8 mouse cellular contexts compared by ENCODE assay signal in genomic region chr11:102881314-102882198, GRCm38 (mm10). TPM values are rescaled to one million over a fixed set of nuclear protein-coding genes. Genes with fewer than 3 reads are reported as not detected.
DNase-seq lines count a peak whose midpoint lies in the region; ATAC-seq and TF ChIP-seq lines count a peak whose summit lies in the region.

No protein-coding gene starts in this region.

- H3K4me1 ChIP-seq in kidney, postnatal 0 days (replicated peaks; ENCODE audit: insufficient read depth, low read length): peaks cover 11% of the 10 kb centered on the region; the same call in 1 of the 2 replicates
- peaks cover 23% of the 10 kb centered on the region for H3K4me1 ChIP-seq in liver, embryonic 16.5 days (ENCODE audit: control insufficient read depth, low read depth, low read length)

- H3K9ac ChIP-seq in kidney, postnatal 0 days (ENCODE audit: low read depth, low read length): peak overlapping the region; percentile 76
- peak overlapping the region; percentile 80 for H3K9ac ChIP-seq in liver, embryonic 16.5 days (ENCODE audit: low read depth, low read length)

- whole genome bisulfite sequencing in kidney, postnatal 0 days: 13% methylated on average over 13 of the region's 13 CpGs
- 12% methylated on average over 13 of the region's 13 CpGs for WGBS in liver, embryonic 16.5 days (ENCODE audit: insufficient replicate concordance)

- peak overlapping the region; percentile 77 for H3K4me3 ChIP-seq in kidney, postnatal 0 days (replicated peaks; ENCODE audit: low read depth, low read length)
- peak overlapping the region; percentile 75 for H3K4me3 ChIP-seq in liver, embryonic 16.5 days (ENCODE audit: low read depth, low read length)

- H3K9me3 ChIP-seq in kidney, postnatal 0 days (replicated peaks; ENCODE audit: low read length): no peaks in the 10 kb centered on the region
- no peaks in the 10 kb centered on the region for H3K9me3 ChIP-seq in liver, embryonic 16.5 days (replicated peaks; ENCODE audit: control insufficient read depth, low read length)

- H3K4me2 ChIP-seq in kidney, postnatal 0 days (ENCODE audit: low read length): peak overlapping the region; percentile 61
- H3K4me2 ChIP-seq in liver, embryonic 16.5 days (ENCODE audit: low read depth, low read length): peak overlapping the region; percentile 89

- TF ChIP-seq CTCF in kidney, postnatal 0 days (IDR thresholded peaks at IDR 0.05; ENCODE audit: low read depth): no peak

- ATAC-seq in kidney, postnatal 0 days (replicated peaks; ENCODE audit: low FRiP score, low read depth): no peak; the same call in 1 of the 2 replicates
- peak; percentile 11 for ATAC-seq in activated CD4-positive, CD25-positive, alpha-beta regulatory T cell, adult 4 months
- ATAC-seq in granulocyte monocyte progenitor cell, adult 5-6 weeks (replicated peaks; ENCODE audit: poor library complexity, severe bottlenecking): peak; percentile 15; the same call in 1 of the 2 replicates
- ATAC-seq in liver, embryonic 16.5 days (ENCODE audit: low read depth): peak; percentile 28

- 0 out of 2 replicates have a peak overlapping the region, but pooled peaks have one; percentile 83 for H3K27ac ChIP-seq in kidney, postnatal 0 days
- H3K27ac ChIP-seq in liver, embryonic 16.5 days (ENCODE audit: low read length): peak overlapping the region; percentile 79

- DNase-seq in kidney, postnatal 0 days (ENCODE audit: low spot score): no peak
- DNase-seq in kidney, postnatal 25 days: no peak
- DNase-seq in adipocyte (ENCODE audit: low spot score): no peak
- DNase-seq in ovary, postnatal 36 days (ENCODE audit: low spot score): no peak
- DNase-seq in layer of hippocampus, adult 9-11 months: no peak

- no peaks in the 10 kb centered on the region for H3K27me3 ChIP-seq in kidney, postnatal 0 days (ENCODE audit: insufficient read depth, low read length)
- H3K27me3 ChIP-seq in liver, embryonic 16.5 days (ENCODE audit: control insufficient read depth, insufficient read depth, low read depth, low read length): peaks cover 4% of the 10 kb centered on the region

- H3K36me3 ChIP-seq in kidney, postnatal 0 days (ENCODE audit: insufficient read depth, low read length): 0 out of 2 replicates have a peak, but pooled peaks cover 12% of the 10 kb centered on the region
- peaks cover 7% of the 10 kb centered on the region; the same call in 1 of the 2 replicates for H3K36me3 ChIP-seq in liver, embryonic 16.5 days (ENCODE audit: control insufficient read depth, insufficient read depth)

RNA-seq across cellular contexts. Expression of gene Ccdc103, which starts 0.6 kb away (rescaled TPM):
- 1.8 and 2.1 TPM in 2 replicates for polyA plus RNA-seq in kidney, postnatal 0 days (2015; fragmentation: Nextera tagmentation; extraction: Ambion mirVana)
- under 1 TPM in 1 of 2 experiments, not detected in 1; 0.29 TPM for polyA plus RNA-seq in activated CD4-positive, CD25-positive, alpha-beta regulatory T cell, adult 4 months (2017; shearing (Covaris generic))
- total RNA-seq in granulocyte monocyte progenitor cell, adult 5-6 weeks (2014; fragmentation: Nextera tagmentation): not detected in 2 replicates
- not detected in 2 replicates for total RNA-seq in granulocyte monocyte progenitor cell, adult 5-6 weeks (2017)
- polyA plus RNA-seq in liver, embryonic 16.5 days (2015; fragmentation: Nextera tagmentation; extraction: Ambion mirVana): 0.93 and 1.2 TPM in 2 replicates

RNA-seq across cellular contexts. Expression of gene Eftud2, which starts 0.8 kb away (rescaled TPM):
- polyA plus RNA-seq in kidney, postnatal 0 days (2015; fragmentation: Nextera tagmentation; extraction: Ambion mirVana): 127 and 140 TPM in 2 replicates
- polyA plus RNA-seq in activated CD4-positive, CD25-positive, alpha-beta regulatory T cell, adult 4 months (2017; shearing (Covaris generic)): 100 to 1,000 TPM in 1 of 2 experiments, 10 to 100 TPM in 1; 97.6 to 127 TPM
- 158 and 236 TPM in 2 replicates for total RNA-seq in granulocyte monocyte progenitor cell, adult 5-6 weeks (2014; fragmentation: Nextera tagmentation)
- total RNA-seq in granulocyte monocyte progenitor cell, adult 5-6 weeks (2017): 175 and 193 TPM in 2 replicates
- polyA plus RNA-seq in liver, embryonic 16.5 days (2015; fragmentation: Nextera tagmentation; extraction: Ambion mirVana): 87.3 and 98.5 TPM in 2 replicates

RNA-seq across cellular contexts. Expression of gene Fam187a, which starts 3.4 kb away (rescaled TPM):
- polyA plus RNA-seq in kidney, postnatal 0 days (2015; fragmentation: Nextera tagmentation; extraction: Ambion mirVana): 0.11 TPM in 1 of 2 replicates, not detected in the other
- not detected for polyA plus RNA-seq in activated CD4-positive, CD25-positive, alpha-beta regulatory T cell, adult 4 months (2017; shearing (Covaris generic))
- total RNA-seq in granulocyte monocyte progenitor cell, adult 5-6 weeks (2014; fragmentation: Nextera tagmentation): not detected in 2 replicates
- not detected in 2 replicates for total RNA-seq in granulocyte monocyte progenitor cell, adult 5-6 weeks (2017)
- polyA plus RNA-seq in liver, embryonic 16.5 days (2015; fragmentation: Nextera tagmentation; extraction: Ambion mirVana): not detected in 2 replicates

RNA-seq across cellular contexts. Expression of gene Gfap, which starts 19.2 kb away (rescaled TPM):
- 0.20 and 0.33 TPM in 2 replicates for polyA plus RNA-seq in kidney, postnatal 0 days (2015; fragmentation: Nextera tagmentation; extraction: Ambion mirVana)
- polyA plus RNA-seq in activated CD4-positive, CD25-positive, alpha-beta regulatory T cell, adult 4 months (2017; shearing (Covaris generic)): not detected
- total RNA-seq in granulocyte monocyte progenitor cell, adult 5-6 weeks (2014; fragmentation: Nextera tagmentation): not detected in 2 replicates
- total RNA-seq in granulocyte monocyte progenitor cell, adult 5-6 weeks (2017): not detected in 2 replicates
- polyA plus RNA-seq in liver, embryonic 16.5 days (2015; fragmentation: Nextera tagmentation; extraction: Ambion mirVana): 7.4 and 8.3 TPM in 2 replicates

RNA-seq across cellular contexts. Expression of gene Kif18b, which starts 43.4 kb away (rescaled TPM):
- polyA plus RNA-seq in kidney, postnatal 0 days (2015; fragmentation: Nextera tagmentation; extraction: Ambion mirVana): 2.6 and 3.4 TPM in 2 replicates
- 1 to 10 TPM; 1.6 to 1.9 TPM for polyA plus RNA-seq in activated CD4-positive, CD25-positive, alpha-beta regulatory T cell, adult 4 months (2017; shearing (Covaris generic))
- total RNA-seq in granulocyte monocyte progenitor cell, adult 5-6 weeks (2014; fragmentation: Nextera tagmentation): 4.9 and 11.6 TPM in 2 replicates
- total RNA-seq in granulocyte monocyte progenitor cell, adult 5-6 weeks (2017): 19.9 and 22.6 TPM in 2 replicates
- 10.9 and 11.0 TPM in 2 replicates for polyA plus RNA-seq in liver, embryonic 16.5 days (2015; fragmentation: Nextera tagmentation; extraction: Ambion mirVana)
